Mouse (Mus musculus) limb, embryonic 10.5 days (tissue): ENCODE measurements around the gene Dph2. TPM values are rescaled to one million over a fixed set of nuclear protein-coding genes. Genes with fewer than 3 reads are reported as not detected.

ENCODE experiments used
- DNase-seq: peaks from one replicate; pipeline ENCODE4 v3.0.0-alpha.2; 2017; ENCODE audit warnings: low spot score
- H3K27ac ChIP-seq: fragments of 300-500 bp; sonication (generic); 2 replicates; pipeline ENCODE4 v1.5.1; 2016; ENCODE audit warnings: mild to moderate bottlenecking
- H3K27me3 ChIP-seq: fragments of 300-500 bp; sonication (generic); 2 replicates; pipeline ENCODE4 v1.6.1; 2016; ENCODE audit warnings: low read depth, mild to moderate bottlenecking; ENCODE audit not compliant: poor library complexity, severe bottlenecking
- H3K36me3 ChIP-seq: fragments of 300-500 bp; sonication (generic); 2 replicates; pipeline ENCODE4 v1.6.1; 2016; ENCODE audit warnings: mild to moderate bottlenecking, moderate library complexity
- H3K4me1 ChIP-seq: fragments of 300-500 bp; sonication (generic); 2 replicates; pipeline ENCODE4 v1.6.1; 2016
- H3K4me3 ChIP-seq: fragments of 300-500 bp; sonication (generic); 2 replicates; pipeline ENCODE4 v1.5.1; 2016; ENCODE audit warnings: mild to moderate bottlenecking, moderate library complexity
- H3K9me3 ChIP-seq: fragments of 300-500 bp; sonication (generic); replicated peaks from 2 replicates; pipeline ENCODE4 v1.6.1; 2016; ENCODE audit warnings: mild to moderate bottlenecking
- WGBS: fragments of 180-500 bp; shearing (Covaris S2); methylation state at CpG from one replicate; pipeline ENCODE4 v1.1.7; 2016; 5-methylcytosine and 5-hydroxymethylcytosine counted together
- polyA plus RNA-seq: library from polyadenylated mRNA; unstranded; fragments of >200 nt; fragmentation: Nextera tagmentation; extraction: Ambion mirVana; gene quantifications from 2 replicates; pipeline ENCODE4 v1.2.1, GENCODE M21; 2016

Gene Dph2
- polyA plus RNA-seq, 1 experiment from 2014 or later: 22.7 TPM

DNA sequence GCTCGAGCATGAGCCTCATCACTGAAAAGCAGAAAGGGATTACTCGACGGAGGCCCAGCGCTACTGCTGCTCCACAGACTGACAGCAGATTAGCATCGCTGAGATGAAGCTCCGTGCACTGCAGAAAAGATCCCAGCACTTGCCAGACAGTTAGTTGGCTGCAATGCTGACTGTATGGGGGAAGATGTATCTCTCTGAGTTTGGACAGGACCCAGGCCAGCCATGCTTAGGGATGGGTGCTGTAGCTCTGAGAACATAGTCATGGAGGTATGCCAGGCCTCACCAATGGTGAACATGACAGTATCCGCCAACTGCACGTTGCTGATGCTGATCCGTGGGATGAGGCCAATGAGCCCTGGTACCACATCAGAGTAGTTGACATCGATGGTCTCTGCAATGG is 12.3 kb upstream of the Dph2 start:
- 94% methylated on average over 10 of the region's 10 CpGs for WGBS
- Histone ChIP-seq H3K27ac (no peak overlapping the region), H3K4me3 (no peak overlapping the region), H3K36me3 (peaks cover 94% of the 10 kb centered on the region), H3K27me3 (no peaks in the 10 kb centered on the region), H3K9me3 (no peaks in the 10 kb centered on the region), H3K4me1 (peaks cover 2% of the 10 kb centered on the region; the same call in 1 of the 2 replicates)
- DNase-seq: no peak

DNA sequence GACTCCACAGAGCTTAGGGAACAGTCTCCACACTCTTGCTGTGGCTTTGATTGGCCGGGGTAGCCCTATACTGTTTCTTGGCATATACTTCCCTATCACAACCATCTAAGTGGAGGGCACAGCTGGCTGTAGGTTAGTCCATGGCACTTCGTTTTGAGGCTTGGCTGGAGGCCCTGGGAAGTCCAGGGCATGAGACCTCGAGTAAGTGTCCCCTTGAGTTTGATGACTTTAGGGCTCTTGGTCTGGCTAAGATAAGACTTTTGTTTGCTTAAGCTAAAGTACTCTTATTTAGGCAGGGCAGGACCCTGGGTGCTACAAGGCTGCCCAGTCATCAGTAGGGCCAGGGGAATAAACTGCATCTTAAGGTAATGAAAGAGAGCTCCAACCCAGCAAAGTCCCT is 6.3 kb upstream of the Dph2 start:
- H3K27ac ChIP-seq: no peak overlapping the region
- H3K4me3 ChIP-seq: no peak overlapping the region
- no peaks in the 10 kb centered on the region for H3K4me1 ChIP-seq
- DNase-seq: no peak
- peaks cover 94% of the 10 kb centered on the region for H3K36me3 ChIP-seq
- no peaks in the 10 kb centered on the region for H3K27me3 ChIP-seq
- 83% methylated on average over 3 of the region's 3 CpGs for WGBS
- H3K9me3 ChIP-seq: no peaks in the 10 kb centered on the region

DNA sequence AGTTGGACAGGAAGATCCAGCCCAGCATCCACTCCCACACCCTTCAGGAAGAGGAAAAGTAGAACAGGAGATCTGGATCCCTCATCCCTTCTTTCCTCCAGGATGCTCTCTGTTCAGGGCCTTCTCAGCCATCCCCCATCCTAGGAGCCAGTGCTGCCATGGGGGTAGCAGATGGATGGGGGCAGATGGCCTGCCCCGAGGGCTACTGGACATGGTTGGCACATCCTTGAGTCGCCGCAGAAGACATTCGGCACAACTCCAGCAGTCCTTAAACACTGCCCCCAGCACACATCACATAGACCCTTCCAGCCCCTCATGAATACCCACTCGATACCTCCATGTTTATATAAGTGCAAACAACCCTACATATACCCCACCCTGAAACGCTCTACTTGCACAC is 4.2 kb upstream of the Dph2 start:
- no peak for DNase-seq
- H3K9me3 ChIP-seq: no peaks in the 10 kb centered on the region
- H3K4me1 ChIP-seq: peaks cover 10% of the 10 kb centered on the region
- no peak overlapping the region for H3K27ac ChIP-seq
- no peaks in the 10 kb centered on the region for H3K27me3 ChIP-seq
- peaks cover 73% of the 10 kb centered on the region for H3K36me3 ChIP-seq
- H3K4me3 ChIP-seq: no peak overlapping the region
- WGBS: 94% methylated on average over 6 of the region's 6 CpGs

DNA sequence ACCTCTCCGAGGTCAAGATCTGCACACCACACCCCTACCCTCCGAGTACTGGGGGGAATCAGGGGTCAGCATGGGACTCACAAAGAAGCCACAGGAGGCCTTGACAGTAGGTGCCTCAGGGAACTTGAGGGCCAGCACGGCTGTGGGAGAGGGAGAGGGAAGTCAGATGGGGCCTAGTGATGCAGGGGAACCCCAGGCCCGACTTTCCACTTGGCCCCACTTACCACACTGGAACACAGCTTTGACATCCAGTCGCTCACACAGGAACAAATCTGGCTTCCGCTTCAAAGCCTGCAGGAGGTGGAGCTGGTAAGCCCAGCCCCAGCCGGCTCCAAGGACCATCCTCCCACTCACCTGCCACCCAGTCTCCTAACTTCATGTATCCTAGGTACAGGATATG is 3.5 kb upstream of the Dph2 start:
- Histone ChIP-seq H3K9me3 (no peaks in the 10 kb centered on the region), H3K36me3 (peaks cover 71% of the 10 kb centered on the region), H3K4me1 (peaks cover 14% of the 10 kb centered on the region), H3K27me3 (no peaks in the 10 kb centered on the region), H3K27ac (no peak overlapping the region), H3K4me3 (no peak overlapping the region)
- no peak for DNase-seq
- 91% methylated on average over 7 of the region's 7 CpGs for WGBS

DNA sequence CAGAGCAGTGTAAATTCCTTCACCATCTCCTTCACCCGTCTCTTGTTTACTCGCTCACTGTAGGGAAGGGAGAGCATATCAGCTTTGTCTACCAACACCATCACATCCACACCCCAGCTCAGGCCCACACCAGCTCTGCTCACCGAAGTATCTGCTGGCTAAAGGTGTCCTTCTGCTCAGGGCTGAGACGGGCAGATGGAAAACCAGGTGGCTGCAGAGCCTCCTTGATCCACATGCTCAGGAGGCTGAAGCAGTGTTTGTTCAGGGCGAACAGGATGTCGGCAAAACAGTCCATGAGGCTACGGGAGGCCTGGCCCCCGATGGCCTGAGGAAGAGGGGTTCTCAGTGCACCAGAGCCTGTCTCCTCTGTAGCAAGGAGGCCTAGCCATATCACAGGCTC is 2.8 kb upstream of the Dph2 start:
- no peak for DNase-seq
- WGBS: 93% methylated on average over 8 of the region's 8 CpGs

DNA sequence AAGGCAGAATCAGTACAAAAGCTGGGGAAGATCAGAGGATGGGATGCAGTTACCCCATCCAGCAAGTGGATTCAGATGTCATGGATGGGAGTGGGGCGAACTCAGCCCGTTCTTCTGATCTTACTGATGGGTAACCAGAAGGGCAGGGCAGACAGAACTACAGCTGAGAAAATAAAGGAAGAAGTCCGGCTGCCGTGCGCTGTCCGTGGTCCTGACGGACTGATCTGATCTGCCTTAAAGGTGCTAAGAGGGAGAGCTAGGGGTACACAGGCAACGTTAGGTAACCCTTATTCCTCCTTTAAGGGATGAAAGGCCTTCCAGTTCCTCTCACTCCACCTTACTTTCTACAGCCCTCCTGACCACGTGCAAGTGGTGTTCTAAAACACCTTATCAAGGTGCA is 1.5 kb upstream of the Dph2 start:
- Histone ChIP-seq H3K27ac (no peak overlapping the region), H3K27me3 (no peaks in the 10 kb centered on the region), H3K9me3 (no peaks in the 10 kb centered on the region), H3K4me1 (peaks cover 14% of the 10 kb centered on the region), H3K36me3 (peaks cover 67% of the 10 kb centered on the region), H3K4me3 (no peak overlapping the region)
- 20% methylated on average over 9 of the region's 9 CpGs for WGBS
- DNase-seq: peak; percentile 79

More for the DNA sequence above, 2.8 kb upstream of the Dph2 start:
- no peak overlapping the region for H3K27ac ChIP-seq
- peaks cover 71% of the 10 kb centered on the region for H3K36me3 ChIP-seq
- peaks cover 14% of the 10 kb centered on the region for H3K4me1 ChIP-seq
- H3K27me3 ChIP-seq: no peaks in the 10 kb centered on the region
- no peaks in the 10 kb centered on the region for H3K9me3 ChIP-seq
- no peak overlapping the region for H3K4me3 ChIP-seq

DNA sequence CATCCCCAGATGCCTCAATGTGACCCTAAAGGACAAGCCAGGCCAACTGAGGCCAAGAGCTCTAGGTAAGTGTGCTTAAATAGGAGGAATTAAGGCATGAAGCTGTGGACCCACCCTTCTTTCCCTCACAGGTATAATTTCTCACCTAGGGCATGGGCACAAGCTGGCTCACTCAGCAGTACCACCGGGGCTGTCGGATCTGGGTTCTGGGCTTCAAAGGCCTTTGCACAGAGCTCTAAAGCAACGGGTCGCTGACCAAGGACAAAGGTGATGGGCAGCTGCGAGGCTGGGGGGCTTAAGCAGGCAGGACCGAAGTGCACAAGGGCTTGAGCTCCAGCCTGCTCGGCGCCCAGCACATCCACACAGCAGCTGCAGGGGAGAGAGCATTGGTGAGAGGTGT is 1.1 kb downstream of the Dph2 start:
- Histone ChIP-seq H3K36me3 (peaks cover 44% of the 10 kb centered on the region), H3K27ac (no peak overlapping the region), H3K9me3 (no peaks in the 10 kb centered on the region), H3K4me3 (peak overlapping the region; percentile 85), H3K27me3 (no peaks in the 10 kb centered on the region), H3K4me1 (peaks cover 31% of the 10 kb centered on the region)
- WGBS: 88% methylated on average over 8 of the region's 8 CpGs
- no peak for DNase-seq

DNA sequence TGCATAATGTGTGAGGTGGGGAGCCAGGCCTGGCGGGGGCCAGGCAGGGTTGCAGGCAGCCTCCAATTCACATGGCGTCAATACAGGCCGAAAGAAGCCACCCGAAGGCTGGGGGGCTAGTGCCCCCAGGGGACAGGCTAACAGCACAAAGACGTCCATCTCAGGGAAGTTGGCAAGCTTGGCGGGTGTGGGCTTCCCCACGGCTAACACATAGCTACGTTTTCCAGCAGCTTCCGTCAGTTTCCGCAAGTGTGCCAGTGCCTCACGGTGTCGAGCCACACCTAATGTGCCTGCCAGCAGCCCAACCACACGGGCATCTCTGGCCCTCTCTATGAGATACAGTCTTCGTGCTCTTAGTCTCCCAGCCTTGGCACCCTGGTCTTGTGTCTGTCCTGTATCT is 1.8 kb downstream of the Dph2 start:
- Histone ChIP-seq H3K36me3 (peaks cover 44% of the 10 kb centered on the region), H3K27me3 (no peaks in the 10 kb centered on the region), H3K9me3 (no peaks in the 10 kb centered on the region), H3K27ac (no peak overlapping the region), H3K4me1 (peaks cover 34% of the 10 kb centered on the region), H3K4me3 (no peak overlapping the region)
- no peak for DNase-seq
- 94% methylated on average over 14 of the region's 14 CpGs for whole genome bisulfite sequencing

DNA sequence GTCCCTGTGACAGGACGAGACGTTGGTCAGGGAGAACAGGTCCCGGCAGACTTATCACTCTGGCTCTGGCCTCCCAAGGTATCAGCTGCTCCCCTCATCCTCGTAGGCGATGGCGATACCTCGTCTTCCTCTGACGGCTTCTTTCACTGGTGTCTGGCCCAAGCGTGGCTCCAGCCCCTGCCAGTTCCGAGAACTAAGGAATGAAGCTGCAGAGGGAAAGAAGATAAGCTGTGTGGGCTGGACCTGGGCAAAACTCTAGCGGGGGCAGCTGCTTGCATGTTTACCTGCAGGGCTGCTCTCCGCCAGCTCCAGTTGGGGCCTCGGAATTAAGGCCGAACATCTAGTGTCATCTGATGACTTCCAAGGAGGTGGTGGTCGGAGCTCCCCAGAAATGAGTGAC is 2.4 kb downstream of the Dph2 start:
- Histone ChIP-seq H3K4me3 (no peak overlapping the region), H3K27ac (no peak overlapping the region), H3K27me3 (no peaks in the 10 kb centered on the region), H3K4me1 (peaks cover 34% of the 10 kb centered on the region), H3K36me3 (peaks cover 44% of the 10 kb centered on the region), H3K9me3 (no peaks in the 10 kb centered on the region)
- 92% methylated on average over 15 of the region's 15 CpGs for WGBS
- no peak for DNase-seq

DNA sequence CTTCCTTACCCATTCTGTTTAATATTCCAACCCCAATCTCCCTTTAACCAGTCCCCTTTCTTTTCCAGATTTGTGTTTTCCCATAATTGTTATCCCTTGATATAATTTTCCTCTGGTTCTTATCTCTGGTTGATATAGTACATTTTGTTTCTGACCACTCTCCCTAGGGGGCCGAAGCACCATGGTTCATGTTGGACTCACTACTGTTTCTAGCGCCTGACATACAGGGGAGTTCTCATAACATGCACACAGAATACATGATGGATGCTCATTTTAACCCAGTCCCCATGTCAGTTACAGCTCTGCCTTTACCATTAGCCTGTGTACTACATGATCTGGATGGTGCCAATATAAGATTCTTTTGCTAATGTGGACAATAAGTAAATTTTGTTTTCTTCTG is 3.9 kb downstream of the Dph2 start:
- H3K4me3 ChIP-seq: peak overlapping the region; percentile 93
- peaks cover 42% of the 10 kb centered on the region for H3K36me3 ChIP-seq
- H3K9me3 ChIP-seq: no peaks in the 10 kb centered on the region
- 77% methylated on average over 2 of the region's 2 CpGs for WGBS
- DNase-seq: no peak
- H3K4me1 ChIP-seq: peaks cover 47% of the 10 kb centered on the region
- no peaks in the 10 kb centered on the region for H3K27me3 ChIP-seq
- no peak overlapping the region for H3K27ac ChIP-seq

DNA sequence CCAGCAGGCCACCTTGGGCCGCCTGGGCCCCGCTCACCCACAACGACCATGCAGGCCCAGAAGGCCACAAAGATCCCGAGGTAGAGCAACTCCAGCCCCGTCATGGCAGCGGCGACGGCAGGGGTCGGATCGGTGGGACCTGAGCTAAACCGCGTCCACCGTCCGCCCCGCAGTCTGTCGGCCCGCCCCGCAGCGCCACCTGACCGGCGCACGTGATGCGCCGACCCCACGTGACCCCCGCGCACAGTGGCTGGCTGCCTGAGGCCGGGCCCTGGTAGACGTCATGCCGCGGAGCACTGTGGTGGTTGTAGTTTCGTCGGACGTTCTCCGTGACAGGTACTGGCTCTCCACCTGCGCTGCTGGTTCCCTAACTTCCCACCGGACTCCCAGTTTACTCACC is 4.7 kb downstream of the Dph2 start, which contains the start of gene Atp6v0b:
Atp6v0b (minus strand) TSS at position 201 of the 400 bp plus-strand sequence.
- Histone ChIP-seq H3K4me3 (peak within 1 kb of the TSS; percentile 93), H3K36me3 (peaks cover 42% of the 10 kb centered on the region), H3K27me3 (no peaks in the 10 kb centered on the region), H3K4me1 (peaks cover 53% of the 10 kb centered on the region), H3K27ac (peak within 1 kb of the TSS; percentile 84), H3K9me3 (no peaks in the 10 kb centered on the region)
- under 1% methylated on average over 37 of the region's 37 CpGs for WGBS
- peak; percentile 98 for DNase-seq

DNA sequence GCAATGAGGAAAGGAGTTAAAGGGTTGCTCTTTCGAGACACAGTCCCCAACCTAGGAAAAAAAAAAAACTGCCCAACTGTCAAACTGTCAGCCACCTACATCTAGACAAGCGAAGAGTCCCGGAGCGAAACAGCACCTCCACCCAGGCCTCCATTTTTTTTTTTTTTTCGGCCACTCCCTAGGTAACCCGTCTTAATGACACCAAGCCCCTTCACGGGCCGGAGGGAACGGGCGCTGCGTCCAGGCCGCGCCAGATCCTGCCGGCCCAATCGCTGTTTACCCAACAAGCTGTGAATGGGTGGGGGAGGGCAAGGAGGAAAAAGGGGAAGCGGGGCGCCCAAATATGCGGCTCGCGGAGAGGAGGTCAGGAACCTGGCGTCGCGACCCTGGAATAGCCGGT is 5.2 kb downstream of the Dph2 start:
- Histone ChIP-seq H3K4me3 (peak overlapping the region; percentile 93), H3K27me3 (no peaks in the 10 kb centered on the region), H3K4me1 (peaks cover 55% of the 10 kb centered on the region), H3K9me3 (no peaks in the 10 kb centered on the region), H3K36me3 (peaks cover 42% of the 10 kb centered on the region), H3K27ac (peak overlapping the region; percentile 84)
- DNase-seq: no peak
- 3% methylated on average over 24 of the region's 24 CpGs for WGBS

DNA sequence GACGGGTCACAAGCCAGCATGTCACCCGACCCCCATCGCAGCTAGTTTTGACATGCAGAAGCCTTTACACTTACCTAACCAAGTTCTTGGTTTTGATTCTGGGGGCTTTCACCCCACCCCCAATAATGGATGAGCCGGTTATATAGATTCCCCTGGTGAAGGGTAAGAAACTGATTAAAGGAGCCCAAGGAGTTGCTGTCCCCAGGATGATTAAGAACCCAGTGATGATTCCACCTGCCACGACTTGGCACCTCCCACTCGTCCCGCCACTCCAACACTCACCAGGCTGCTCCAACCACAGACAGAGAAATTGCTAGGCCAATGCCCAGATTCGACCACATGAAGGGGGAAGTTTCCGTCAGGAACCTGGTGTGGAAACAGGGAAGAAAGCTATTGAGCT is 5.8 kb downstream of the Dph2 start:
- WGBS: 81% methylated on average over 9 of the region's 9 CpGs
- no peaks in the 10 kb centered on the region for H3K27me3 ChIP-seq
- H3K36me3 ChIP-seq: peaks cover 47% of the 10 kb centered on the region
- peak overlapping the region; percentile 93 for H3K4me3 ChIP-seq
- no peak for DNase-seq
- peaks cover 55% of the 10 kb centered on the region for H3K4me1 ChIP-seq
- H3K27ac ChIP-seq: no peak overlapping the region
- no peaks in the 10 kb centered on the region for H3K9me3 ChIP-seq

DNA sequence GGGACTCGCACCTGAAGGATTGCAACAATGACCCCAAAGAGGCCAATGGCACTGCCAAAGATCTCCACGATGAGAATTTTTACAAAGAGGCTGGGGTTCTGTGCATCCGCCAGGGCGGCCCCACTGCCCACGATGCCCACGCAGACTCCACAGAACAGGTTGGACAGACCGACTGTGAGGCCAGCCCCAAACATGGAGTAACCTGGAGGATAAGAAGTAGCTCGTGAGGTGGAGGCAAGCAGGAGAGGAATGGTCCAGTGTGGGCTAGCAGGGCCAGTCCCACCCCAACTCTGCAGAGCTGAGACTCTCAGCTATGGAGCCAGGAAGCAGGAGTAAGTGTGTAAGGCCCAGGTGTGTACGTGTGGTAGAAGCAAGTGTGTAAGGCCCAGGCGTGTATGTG is 6.7 kb downstream of the Dph2 start:
- WGBS: 94% methylated on average over 10 of the region's 10 CpGs
- Histone ChIP-seq H3K9me3 (no peaks in the 10 kb centered on the region), H3K36me3 (peaks cover 49% of the 10 kb centered on the region), H3K27ac (no peak overlapping the region), H3K27me3 (no peaks in the 10 kb centered on the region), H3K4me1 (peaks cover 54% of the 10 kb centered on the region), H3K4me3 (no peak overlapping the region)
- DNase-seq: no peak
